Mouse (Mus musculus) frontal cortex, postnatal 36 days (tissue): ENCODE data around the gene Nradd.

ENCODE experiments used
- DNase-seq, 2 experiments: peaks; one replicate each; pipeline ENCODE4 v3.0.0; 2022; ENCODE audit warnings: low spot score in 2 of 2

Gene Nradd

GRCm38 (mm10) chr9:110617081-110617480 lies 7.2 kb downstream of the Nradd start:
- DNase-seq = no peak

GRCm38 (mm10) chr9:110611471-110611870 lies 12.8 kb downstream of the Nradd start:
- DNase-seq = no peak

GRCm38 (mm10) chr9:110583521-110583920 lies 40.7 kb downstream of the Nradd start:
- no peak for DNase-seq

- DNase-seq = no peak
Measured at GRCm38 (mm10) chr9:110582161-110582560, 42.1 kb downstream of the Nradd start.
